19 mouse cellular contexts compared by ENCODE assay signal in genomic region chr3:136909534-136909933, GRCm38 (mm10).
DNase-seq lines count a peak whose midpoint lies in the region; ATAC-seq lines count a peak whose summit lies in the region.
"Had no signal": no experiment of that assay in that cellular context is flagged by ENCODE, and none has a peak within 500 bp of the region (broad histone marks: within the 10 kb centered on the region; RNA-seq: fewer than 3 reads in every experiment).

No protein-coding gene starts in this region.

- no peak overlapping the region for H3K9ac ChIP-seq in midbrain, embryonic 12.5 days (replicated peaks)
- no peak overlapping the region for H3K9ac ChIP-seq in midbrain, embryonic 11.5 days (ENCODE audit: low read length)
- H3K9ac ChIP-seq in midbrain, embryonic 14.5 days (replicated peaks; ENCODE audit: low read length), result no peak overlapping the region
- H3K9ac ChIP-seq in midbrain, embryonic 16.5 days (ENCODE audit: low read depth, low read length), result no peak overlapping the region
- H3K9ac ChIP-seq: embryonic facial prominence, embryonic 13.5 days; hindbrain, embryonic 15.5 days had no signal

- 33% methylated on average over 3 of the region's 3 CpGs for WGBS in heart, embryonic 10.5 days
- 52% methylated on average over 3 of the region's 3 CpGs for WGBS in midbrain, embryonic 12.5 days
- 47% methylated on average over 3 of the region's 3 CpGs for WGBS in midbrain, embryonic 11.5 days
- 23% methylated on average over 3 of the region's 3 CpGs for WGBS in midbrain, embryonic 14.5 days
- WGBS in midbrain, embryonic 16.5 days, result 29% methylated on average over 3 of the region's 3 CpGs

- H3K4me3 ChIP-seq in heart, embryonic 10.5 days, result no peak overlapping the region
- no peak overlapping the region for H3K4me3 ChIP-seq in midbrain, embryonic 12.5 days
- H3K4me3 ChIP-seq in midbrain, embryonic 11.5 days (ENCODE audit: low read depth, low read length), result no peak overlapping the region
- H3K4me3 ChIP-seq in midbrain, embryonic 14.5 days (replicated peaks; ENCODE audit: low read depth, low read length), result no peak overlapping the region
- no peak overlapping the region for H3K4me3 ChIP-seq in midbrain, embryonic 16.5 days (ENCODE audit: low read depth, low read length)
- H3K4me3 ChIP-seq: embryonic facial prominence, embryonic 13.5 days; hindbrain, embryonic 15.5 days had no signal

- no peaks in the 10 kb centered on the region for H3K27me3 ChIP-seq in heart, embryonic 10.5 days (ENCODE audit: insufficient read depth, poor library complexity, severe bottlenecking)
- H3K27me3 ChIP-seq in midbrain, embryonic 12.5 days, result no peaks in the 10 kb centered on the region
- H3K27me3 ChIP-seq in midbrain, embryonic 11.5 days (ENCODE audit: control insufficient read depth, insufficient read depth, low read length), result no peaks in the 10 kb centered on the region
- no peaks in the 10 kb centered on the region for H3K27me3 ChIP-seq in midbrain, embryonic 14.5 days (ENCODE audit: control insufficient read depth, insufficient read depth, low read length)
- no peaks in the 10 kb centered on the region for H3K27me3 ChIP-seq in midbrain, embryonic 16.5 days (ENCODE audit: control insufficient read depth, insufficient read depth, low read depth, low read length)
- H3K27me3 ChIP-seq: embryonic facial prominence, embryonic 13.5 days; hindbrain, embryonic 15.5 days had no signal

- H3K9me3 ChIP-seq in heart, embryonic 10.5 days, result no peaks in the 10 kb centered on the region
- H3K9me3 ChIP-seq in midbrain, embryonic 12.5 days, result no peaks in the 10 kb centered on the region
- no peaks in the 10 kb centered on the region for H3K9me3 ChIP-seq in midbrain, embryonic 11.5 days (ENCODE audit: control insufficient read depth, low read length)
- H3K9me3 ChIP-seq in midbrain, embryonic 14.5 days (ENCODE audit: control insufficient read depth, low read length), result no peaks in the 10 kb centered on the region
- H3K9me3 ChIP-seq in midbrain, embryonic 16.5 days (replicated peaks; ENCODE audit: control insufficient read depth, low read length, poor library complexity, severe bottlenecking), result no peaks in the 10 kb centered on the region
- H3K9me3 ChIP-seq: embryonic facial prominence, embryonic 13.5 days; hindbrain, embryonic 15.5 days had no signal

- ATAC-seq in midbrain, embryonic 12.5 days (ENCODE audit: low FRiP score, low read depth), result peak; percentile 44; the same call in 1 of the 2 replicates
- no peak for ATAC-seq in midbrain, embryonic 11.5 days (ENCODE audit: low FRiP score)
- peak; percentile 66; the same call in 1 of the 2 replicates for ATAC-seq in midbrain, embryonic 14.5 days (ENCODE audit: low FRiP score, low TSS enrichment)
- peak; percentile 59; the same call in 1 of the 2 replicates for ATAC-seq in midbrain, embryonic 16.5 days
- ATAC-seq: intestine, embryonic 16.5 days had no signal

- H3K4me1 ChIP-seq in heart, embryonic 10.5 days, result peaks cover 7% of the 10 kb centered on the region; the same call in 1 of the 2 replicates
- H3K4me1 ChIP-seq in midbrain, embryonic 12.5 days, result no peaks in the 10 kb centered on the region; the same call in 1 of the 2 replicates
- H3K4me1 ChIP-seq in midbrain, embryonic 11.5 days (ENCODE audit: control insufficient read depth, insufficient read depth, low read length), result no peaks in the 10 kb centered on the region
- peaks cover 4% of the 10 kb centered on the region; the same call in 1 of the 2 replicates for H3K4me1 ChIP-seq in midbrain, embryonic 14.5 days (ENCODE audit: control insufficient read depth, insufficient read depth, low read length)
- H3K4me1 ChIP-seq in midbrain, embryonic 16.5 days (ENCODE audit: control insufficient read depth, insufficient read depth, low read length), result peaks cover 6% of the 10 kb centered on the region; the same call in 1 of the 2 replicates
- H3K4me1 ChIP-seq: hindbrain, embryonic 15.5 days had no signal

- no peak overlapping the region for H3K4me2 ChIP-seq in midbrain, embryonic 12.5 days (replicated peaks)
- no peak overlapping the region for H3K4me2 ChIP-seq in midbrain, embryonic 11.5 days
- H3K4me2 ChIP-seq in midbrain, embryonic 14.5 days (ENCODE audit: low read length), result no peak overlapping the region
- H3K4me2 ChIP-seq in midbrain, embryonic 16.5 days (ENCODE audit: low read length), result no peak overlapping the region
- H3K4me2 ChIP-seq: embryonic facial prominence, embryonic 13.5 days; heart, embryonic 11.5 days; hindbrain, embryonic 15.5 days had no signal

- peaks cover 4% of the 10 kb centered on the region; the same call in 1 of the 2 replicates for H3K36me3 ChIP-seq in heart, embryonic 10.5 days
- H3K36me3 ChIP-seq in midbrain, embryonic 12.5 days, result no peaks in the 10 kb centered on the region
- H3K36me3 ChIP-seq in midbrain, embryonic 11.5 days (ENCODE audit: control insufficient read depth, insufficient read depth, low read length), result no peaks in the 10 kb centered on the region
- no peaks in the 10 kb centered on the region; the same call in 1 of the 2 replicates for H3K36me3 ChIP-seq in midbrain, embryonic 14.5 days (ENCODE audit: control insufficient read depth, insufficient read depth, low read length)
- peaks cover 4% of the 10 kb centered on the region; the same call in 1 of the 2 replicates for H3K36me3 ChIP-seq in midbrain, embryonic 16.5 days (ENCODE audit: control insufficient read depth, insufficient read depth, low read length)

- peak; percentile 81 for DNase-seq in heart, adult 11 months
- DNase-seq in heart, embryonic 10.5 days (ENCODE audit: low spot score), result no peak
- no peak for DNase-seq in midbrain, embryonic 11.5 days (ENCODE audit: low spot score, missing footprints)
- DNase-seq in midbrain, embryonic 14.5 days, result peak; percentile 37
- no peak for DNase-seq in cerebellum, adult 11 months
- DNase-seq: adrenal gland, adult 8-10 months; adrenal gland, postnatal 36 days; cerebellum, adult 18-20 months; cerebellum, adult 9-11 months; cerebellum, postnatal 36 days; gastrocnemius, postnatal 36 days; heart, adult 18-20 months; heart, postnatal 36 days had no signal

- H3K27ac ChIP-seq in heart, embryonic 10.5 days, result no peak overlapping the region
- H3K27ac ChIP-seq in midbrain, embryonic 12.5 days (replicated peaks), result no peak overlapping the region
- H3K27ac ChIP-seq in midbrain, embryonic 11.5 days (ENCODE audit: low read depth, low read length), result no peak overlapping the region
- no peak overlapping the region for H3K27ac ChIP-seq in midbrain, embryonic 14.5 days (replicated peaks; ENCODE audit: low read depth, low read length)
- H3K27ac ChIP-seq in midbrain, embryonic 16.5 days (ENCODE audit: low read length), result no peak overlapping the region
- H3K27ac ChIP-seq: hindbrain, embryonic 15.5 days had no signal

Comparison
In these comparisons a context has a peak if more than half of its experiments do, and no peak if none do; other contexts are left out.
1. DNase-seq: peak in heart, adult 11 months (single experiment) and midbrain, embryonic 14.5 days (single experiment); none in heart, embryonic 10.5 days (single experiment), midbrain, embryonic 11.5 days (single experiment) and cerebellum, adult 11 months (single experiment).